Mouse (Mus musculus): ENCODE measurements at regions not wholly inside any gene's neighbourhood (a gene's known extent, or its start where the extent isn't known, plus 50 kb on each side); places are given as distances from the start of the nearest gene placed in this dataset.

GRCm38 (mm10) chr5:126155216-126155880 is 623.8 kb downstream of the Tmem132b start:
- H3K4me1 ChIP-seq (ENCODE audit: control insufficient read depth, insufficient read depth, low read length), result no peaks in the 10 kb centered on the region
- no peaks in the 10 kb centered on the region for H3K9me3 ChIP-seq (replicated peaks; ENCODE audit: control insufficient read depth, insufficient read depth, low read length, poor library complexity, severe bottlenecking)
- no peaks in the 10 kb centered on the region for H3K27me3 ChIP-seq (ENCODE audit: control insufficient read depth, insufficient read depth, low read length, poor library complexity, severe bottlenecking)
- no peaks in the 10 kb centered on the region for H3K36me3 ChIP-seq (ENCODE audit: control insufficient read depth, insufficient read depth, low read length, poor library complexity, severe bottlenecking)
- H3K4me3 ChIP-seq (ENCODE audit: low read depth, low read length), result no peak overlapping the region
- no peak overlapping the region for H3K27ac ChIP-seq (ENCODE audit: insufficient read depth, low read length)
- no peak overlapping the region for H3K9ac ChIP-seq (ENCODE audit: low read depth, poor library complexity, severe bottlenecking)
- no peak for TF ChIP-seq EP300 (IDR thresholded peaks at IDR 0.05; ENCODE audit: insufficient read depth, low read depth, low read length)
- no peak for TF ChIP-seq POLR2A (IDR thresholded peaks at IDR 0.05; ENCODE audit: insufficient read depth, low read length)
- TF ChIP-seq CTCF (IDR thresholded peaks at IDR 0.05; ENCODE audit: low read depth, low read length), result no peak

- TF ChIP-seq CTCF (IDR thresholded peaks at IDR 0.05; ENCODE audit: low read depth, low read length), result no peak
- no peak for TF ChIP-seq EP300 (IDR thresholded peaks at IDR 0.05; ENCODE audit: insufficient read depth, low read depth, low read length)
- TF ChIP-seq POLR2A (IDR thresholded peaks at IDR 0.05; ENCODE audit: insufficient read depth, low read length), result no peak
- no peaks in the 10 kb centered on the region for H3K36me3 ChIP-seq (ENCODE audit: control insufficient read depth, insufficient read depth, low read length, poor library complexity, severe bottlenecking)
- H3K4me1 ChIP-seq (ENCODE audit: control insufficient read depth, insufficient read depth, low read length), result no peaks in the 10 kb centered on the region
- H3K9me3 ChIP-seq (replicated peaks; ENCODE audit: control insufficient read depth, insufficient read depth, low read length, poor library complexity, severe bottlenecking), result no peaks in the 10 kb centered on the region
- H3K27ac ChIP-seq (ENCODE audit: insufficient read depth, low read length), result no peak overlapping the region
- H3K27me3 ChIP-seq (ENCODE audit: control insufficient read depth, insufficient read depth, low read length, poor library complexity, severe bottlenecking), result no peaks in the 10 kb centered on the region
- H3K9ac ChIP-seq (ENCODE audit: low read depth, poor library complexity, severe bottlenecking), result no peak overlapping the region
- H3K4me3 ChIP-seq (ENCODE audit: low read depth, low read length), result no peak overlapping the region
Measured at GRCm38 (mm10) chr5:126186111-126186510, 654.5 kb downstream of the Tmem132b start.

- Histone ChIP-seq H3K27ac (ENCODE audit: insufficient read depth, low read length) (no peak overlapping the region), H3K9ac (ENCODE audit: low read depth, poor library complexity, severe bottlenecking) (no peak overlapping the region), H3K4me1 (ENCODE audit: control insufficient read depth, insufficient read depth, low read length) (no peaks in the 10 kb centered on the region), H3K36me3 (ENCODE audit: control insufficient read depth, insufficient read depth, low read length, poor library complexity, severe bottlenecking) (no peaks in the 10 kb centered on the region), H3K4me3 (ENCODE audit: low read depth, low read length) (no peak overlapping the region), H3K27me3 (ENCODE audit: control insufficient read depth, insufficient read depth, low read length, poor library complexity, severe bottlenecking) (no peaks in the 10 kb centered on the region), H3K9me3 (replicated peaks; ENCODE audit: control insufficient read depth, insufficient read depth, low read length, poor library complexity, severe bottlenecking) (no peaks in the 10 kb centered on the region)
- TF ChIP-seq CTCF (IDR thresholded peaks at IDR 0.05; ENCODE audit: low read depth, low read length) (no peak), EP300 (IDR thresholded peaks at IDR 0.05; ENCODE audit: insufficient read depth, low read depth, low read length) (no peak), POLR2A (IDR thresholded peaks at IDR 0.05; ENCODE audit: insufficient read depth, low read length) (no peak)
Measured at GRCm38 (mm10) chr5:126199876-126200275, 668.3 kb downstream of the Tmem132b start.

GRCm38 (mm10) chr5:126201535-126201934 is 670.0 kb downstream of the Tmem132b start:
- Histone ChIP-seq H3K27me3 (ENCODE audit: control insufficient read depth, insufficient read depth, low read length, poor library complexity, severe bottlenecking) (no peaks in the 10 kb centered on the region), H3K4me1 (ENCODE audit: control insufficient read depth, insufficient read depth, low read length) (no peaks in the 10 kb centered on the region), H3K4me3 (ENCODE audit: low read depth, low read length) (no peak overlapping the region), H3K9ac (ENCODE audit: low read depth, poor library complexity, severe bottlenecking) (no peak overlapping the region), H3K27ac (ENCODE audit: insufficient read depth, low read length) (no peak overlapping the region), H3K9me3 (replicated peaks; ENCODE audit: control insufficient read depth, insufficient read depth, low read length, poor library complexity, severe bottlenecking) (no peaks in the 10 kb centered on the region), H3K36me3 (ENCODE audit: control insufficient read depth, insufficient read depth, low read length, poor library complexity, severe bottlenecking) (no peaks in the 10 kb centered on the region)
- TF ChIP-seq EP300 (IDR thresholded peaks at IDR 0.05; ENCODE audit: insufficient read depth, low read depth, low read length), result no peak
- peak; percentile 44 for TF ChIP-seq CTCF (IDR thresholded peaks at IDR 0.05; ENCODE audit: low read depth, low read length)

GRCm38 (mm10) chr5:126201996-126202395 is 670.4 kb downstream of the Tmem132b start:
- Histone ChIP-seq H3K27ac (ENCODE audit: insufficient read depth, low read length) (no peak overlapping the region), H3K9me3 (replicated peaks; ENCODE audit: control insufficient read depth, insufficient read depth, low read length, poor library complexity, severe bottlenecking) (no peaks in the 10 kb centered on the region), H3K4me1 (ENCODE audit: control insufficient read depth, insufficient read depth, low read length) (no peaks in the 10 kb centered on the region), H3K4me3 (ENCODE audit: low read depth, low read length) (no peak overlapping the region), H3K36me3 (ENCODE audit: control insufficient read depth, insufficient read depth, low read length, poor library complexity, severe bottlenecking) (no peaks in the 10 kb centered on the region), H3K9ac (ENCODE audit: low read depth, poor library complexity, severe bottlenecking) (no peak overlapping the region), H3K27me3 (ENCODE audit: control insufficient read depth, insufficient read depth, low read length, poor library complexity, severe bottlenecking) (no peaks in the 10 kb centered on the region)
- TF ChIP-seq CTCF (IDR thresholded peaks at IDR 0.05; ENCODE audit: low read depth, low read length) (no peak), POLR2A (IDR thresholded peaks at IDR 0.05; ENCODE audit: insufficient read depth, low read length) (no peak), EP300 (IDR thresholded peaks at IDR 0.05; ENCODE audit: insufficient read depth, low read depth, low read length) (no peak)

- Histone ChIP-seq H3K4me1 (ENCODE audit: control insufficient read depth, insufficient read depth, low read length) (no peaks in the 10 kb centered on the region), H3K9me3 (replicated peaks; ENCODE audit: control insufficient read depth, insufficient read depth, low read length, poor library complexity, severe bottlenecking) (no peaks in the 10 kb centered on the region), H3K4me3 (ENCODE audit: low read depth, low read length) (no peak overlapping the region), H3K9ac (ENCODE audit: low read depth, poor library complexity, severe bottlenecking) (no peak overlapping the region), H3K27ac (ENCODE audit: insufficient read depth, low read length) (no peak overlapping the region), H3K36me3 (ENCODE audit: control insufficient read depth, insufficient read depth, low read length, poor library complexity, severe bottlenecking) (no peaks in the 10 kb centered on the region), H3K27me3 (ENCODE audit: control insufficient read depth, insufficient read depth, low read length, poor library complexity, severe bottlenecking) (no peaks in the 10 kb centered on the region; the same call in 1 of the 2 replicates)
- TF ChIP-seq EP300 (IDR thresholded peaks at IDR 0.05; ENCODE audit: insufficient read depth, low read depth, low read length) (no peak), CTCF (IDR thresholded peaks at IDR 0.05; ENCODE audit: low read depth, low read length) (no peak), POLR2A (IDR thresholded peaks at IDR 0.05; ENCODE audit: insufficient read depth, low read length) (no peak)
Measured at GRCm38 (mm10) chr5:126217016-126217415, 685.4 kb downstream of the Tmem132b start.

All from ES-Bruce4 (cell line).